Mouse (Mus musculus): ENCODE measurements around the gene Slc12a1.
A peak's percentile ranks its signal among the peaks of the same experiment; 100 is the strongest.
"Not testable (repeated sequence)": the region's sequence is repeated elsewhere in the genome, so short reads cannot be mapped to it uniquely, and the experiment has no call there.

Gene Slc12a1

DNA sequence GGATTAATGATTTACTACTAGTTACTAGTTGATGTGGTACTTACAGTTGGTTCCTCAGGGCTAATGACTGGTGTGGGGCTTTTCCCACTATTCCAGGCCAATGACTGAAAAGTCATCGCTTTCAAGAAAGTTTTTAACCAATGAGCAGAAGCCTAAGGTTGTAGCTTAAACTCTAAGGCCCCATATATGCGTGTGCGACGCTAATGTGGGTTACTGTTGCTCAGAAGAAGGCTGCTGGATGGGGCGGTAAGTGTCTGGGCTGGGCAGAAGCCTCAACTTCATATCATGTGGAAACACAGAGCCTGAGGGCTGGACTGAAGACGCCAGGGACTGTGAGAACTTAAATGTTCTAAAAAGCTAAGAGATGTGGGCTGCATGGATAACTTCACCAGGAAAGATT is at the start of gene Slc12a1:
TSS of gene Slc12a1 (plus strand) at position 118 of the 400 bp plus-strand sequence.
- no peak for DNase-seq (ENCODE audit: low spot score)

DNA sequence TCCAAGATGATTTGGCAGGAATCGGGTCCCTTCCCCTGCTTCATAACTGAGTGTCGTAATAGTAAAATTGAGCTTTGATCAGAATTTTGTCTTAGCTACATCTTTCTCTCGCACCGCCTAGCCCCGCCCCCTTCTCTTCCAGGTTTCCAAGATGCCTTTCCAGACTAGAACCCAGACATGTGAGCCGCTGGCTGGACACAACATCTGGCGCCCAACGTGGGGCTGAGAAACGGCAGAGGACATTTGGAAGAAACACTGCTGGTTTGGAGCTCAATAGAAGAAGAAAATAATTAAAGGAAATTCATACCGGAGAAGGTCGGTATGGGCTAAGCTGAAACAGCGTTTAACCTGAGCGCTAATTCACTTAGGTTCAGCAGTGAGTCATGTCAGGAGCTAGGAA is 47.8 kb upstream of the Slc12a1 start:
- DNase-seq (ENCODE audit: low spot score), result not testable (repeated sequence)

DNA sequence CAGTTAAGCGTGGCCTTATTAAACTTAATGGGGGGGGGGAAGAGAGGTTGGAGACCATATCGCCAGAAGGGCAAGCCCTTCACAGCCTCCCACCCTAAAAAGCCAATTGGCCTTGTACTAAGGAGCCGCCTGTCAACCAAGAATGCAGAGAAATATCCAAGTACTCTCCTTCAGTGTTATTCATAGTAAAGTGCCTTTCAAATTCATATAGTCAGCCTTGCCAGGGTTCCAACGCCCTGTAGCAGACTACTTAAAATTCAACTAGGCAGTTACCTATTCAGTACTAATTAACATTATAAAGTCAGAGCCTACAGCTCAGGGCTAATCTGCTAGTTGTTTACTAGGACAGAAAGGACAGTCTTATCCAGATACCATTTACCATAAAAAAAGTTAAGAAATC is 45.8 kb upstream of the Slc12a1 start:
- not testable (repeated sequence) for DNase-seq (ENCODE audit: low spot score)

DNA sequence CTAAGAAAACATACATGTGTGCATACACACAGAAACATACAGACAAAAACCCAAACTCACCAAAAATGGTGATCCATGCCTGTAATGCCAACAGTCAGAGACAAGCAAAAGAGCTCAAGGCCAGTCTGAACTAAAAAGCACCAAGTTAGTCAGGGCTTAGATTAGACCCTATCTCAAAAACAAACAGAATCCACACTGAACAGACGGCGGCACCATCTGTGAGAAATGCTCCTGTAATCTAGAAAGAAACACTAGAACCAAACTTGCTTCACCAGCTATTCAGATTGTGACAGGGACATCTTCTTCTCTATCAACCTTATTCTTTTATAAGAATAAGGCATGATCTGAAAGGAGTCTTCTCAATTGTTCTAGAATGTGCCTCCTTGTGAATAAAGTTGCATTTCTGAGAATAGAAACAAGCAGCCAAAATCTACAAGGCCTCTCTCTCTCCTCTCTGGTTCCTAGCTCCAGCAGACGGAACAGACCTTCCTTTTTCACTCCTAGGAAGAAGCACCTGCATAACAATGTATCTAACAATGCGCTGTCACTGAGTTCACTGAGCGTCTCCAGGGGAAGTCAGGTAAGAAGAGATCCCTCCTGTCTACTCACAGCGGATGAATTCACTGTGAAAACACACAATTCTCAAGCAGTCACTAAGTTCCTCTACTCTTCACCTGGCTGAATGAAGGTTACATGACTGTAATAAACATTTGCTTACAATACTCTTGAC is 32.8 kb upstream of the Slc12a1 start:
- no peak for DNase-seq (ENCODE audit: low spot score)

DNA sequence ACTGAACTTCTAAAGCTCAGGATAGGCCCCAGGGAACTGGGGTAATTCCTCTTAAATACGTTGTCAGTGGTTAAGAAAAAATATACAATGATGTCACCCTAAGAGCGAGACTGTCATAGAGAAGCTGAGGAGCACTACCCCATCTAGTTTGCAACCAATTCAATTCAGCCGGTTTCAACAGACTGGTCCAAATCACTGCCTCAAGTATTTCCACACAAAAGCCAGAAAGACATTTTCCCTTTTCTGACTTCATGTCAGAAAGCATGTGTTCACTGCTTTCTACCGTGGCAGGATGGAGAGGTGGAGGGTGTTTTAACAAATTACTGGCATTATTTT is 30.0 kb upstream of the Slc12a1 start:
- no peak for DNase-seq (ENCODE audit: low spot score)

DNA sequence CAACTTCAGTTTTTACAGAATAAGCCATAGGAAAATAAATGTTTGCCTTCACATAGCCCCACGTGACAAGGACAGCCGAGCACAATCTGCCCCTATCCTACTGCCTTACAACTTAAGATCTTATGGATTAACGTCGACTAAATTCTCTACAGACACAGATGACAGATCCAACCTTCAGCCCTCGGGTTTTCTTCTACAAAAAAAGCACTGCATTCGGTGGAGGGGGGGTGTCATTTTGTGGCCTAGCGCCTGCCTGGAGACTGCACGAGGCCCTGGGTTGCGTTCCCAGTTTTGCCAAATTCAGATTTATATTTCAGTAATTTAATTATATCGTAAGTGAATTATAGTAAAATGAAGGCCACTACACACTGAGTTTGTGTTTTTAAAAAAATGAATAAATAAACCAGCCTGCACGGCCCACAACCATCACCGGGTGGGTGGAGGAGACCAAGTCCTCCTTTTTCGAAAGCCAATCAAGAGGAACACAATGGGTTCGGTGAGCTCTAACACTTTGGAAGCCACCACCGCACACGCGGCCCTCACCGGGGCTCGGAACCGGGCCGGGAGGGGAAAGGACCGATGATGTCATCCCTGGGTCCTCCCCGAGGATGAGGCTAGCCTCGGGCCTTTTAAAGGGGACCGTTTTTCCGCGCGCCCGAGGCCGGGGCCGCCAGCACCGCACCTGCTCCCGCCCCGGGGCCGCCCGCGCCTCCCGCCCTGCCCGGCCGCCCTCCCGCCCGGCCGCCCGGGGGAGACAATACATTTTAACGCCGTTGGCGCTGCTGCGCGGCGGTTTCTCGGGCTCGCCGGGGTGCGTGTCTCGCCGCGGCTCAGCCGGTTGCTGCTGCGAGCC is 29.5 kb upstream of the Slc12a1 start:
- peak; percentile 17 for DNase-seq (ENCODE audit: low spot score)

DNA sequence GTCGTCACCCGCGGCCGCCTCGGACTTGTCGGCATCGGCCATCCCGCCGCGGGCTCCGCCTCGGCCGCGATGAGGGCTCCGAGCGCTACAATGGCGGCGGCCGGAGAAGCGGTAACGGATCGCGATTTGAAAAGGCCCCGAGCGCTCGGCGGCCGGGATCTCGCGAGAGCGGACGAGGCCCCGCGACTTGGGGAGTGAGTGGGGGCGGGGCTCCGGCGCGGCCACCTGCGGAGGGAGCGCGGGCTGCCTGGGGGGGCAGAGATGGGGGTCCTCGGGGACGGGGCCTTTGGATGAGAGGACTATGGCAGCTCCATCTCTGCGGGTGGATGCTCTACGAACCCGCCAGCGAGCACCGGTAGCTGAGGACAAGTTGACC is 28.8 kb upstream of the Slc12a1 start, which contains the start of gene Myef2:
TSS of gene Myef2 (minus strand) at position 185 of the 376 bp plus-strand sequence.
- peak; percentile 46 for DNase-seq (ENCODE audit: low spot score)

DNA sequence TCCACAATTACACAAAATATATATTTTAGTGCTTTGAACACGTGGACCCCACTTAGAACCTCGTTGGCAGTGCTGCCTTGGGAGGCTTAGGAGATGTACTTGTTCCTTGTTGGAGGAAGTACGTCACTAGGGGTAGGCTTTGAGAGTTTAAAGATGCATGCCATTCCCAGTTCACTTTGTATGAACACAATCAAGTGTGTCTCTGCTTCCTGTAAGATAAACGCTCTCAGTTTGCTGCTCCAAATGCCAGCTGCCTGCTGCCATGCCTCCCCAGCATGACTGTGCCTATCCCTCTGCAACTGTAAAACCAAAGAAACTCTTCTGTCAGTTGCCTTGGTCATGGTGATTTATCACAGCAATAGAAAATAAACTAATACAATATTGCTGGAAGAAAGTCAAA is 26.5 kb upstream of the Slc12a1 start:
- no peak for DNase-seq (ENCODE audit: low spot score)

DNA sequence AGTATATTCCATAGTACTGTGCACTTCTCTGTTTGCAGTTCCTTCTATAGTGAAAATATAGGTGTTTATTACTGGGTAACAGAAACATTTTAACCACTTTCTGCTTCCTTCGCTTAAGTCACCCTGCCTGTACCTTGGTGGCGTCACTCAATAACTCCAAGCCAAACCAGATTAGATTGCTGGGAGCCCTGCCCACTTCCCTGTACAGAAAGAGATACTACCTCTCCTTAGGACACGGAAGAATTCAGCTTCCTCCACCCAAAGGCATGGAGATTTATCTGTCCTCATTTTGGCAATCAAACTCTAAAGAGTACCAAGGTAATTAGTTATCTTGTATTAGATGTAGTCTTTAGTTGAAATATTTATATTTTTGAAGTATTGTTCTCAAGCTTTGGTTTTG is 25.5 kb upstream of the Slc12a1 start:
- DNase-seq (ENCODE audit: low spot score), result no peak

DNA sequence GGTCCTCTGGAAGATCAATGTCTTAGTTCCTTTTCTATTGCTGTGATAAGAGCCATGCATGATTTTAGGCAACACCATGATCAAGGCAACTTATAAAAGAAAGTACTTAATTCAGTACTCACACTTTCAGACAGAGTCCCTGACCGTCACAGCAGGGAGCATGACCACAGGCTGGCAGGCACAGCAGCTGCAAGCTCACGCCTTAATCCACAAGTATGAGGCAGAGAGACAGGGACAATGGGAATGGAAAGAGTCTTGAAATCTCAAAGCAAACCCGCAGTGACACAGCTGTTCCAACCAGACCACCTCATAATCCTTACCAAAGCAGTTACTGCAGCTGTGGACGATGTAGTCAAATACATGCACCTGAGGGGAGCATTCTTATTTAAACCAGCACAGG is 18.2 kb upstream of the Slc12a1 start:
- no peak for DNase-seq (ENCODE audit: low spot score)

DNA sequence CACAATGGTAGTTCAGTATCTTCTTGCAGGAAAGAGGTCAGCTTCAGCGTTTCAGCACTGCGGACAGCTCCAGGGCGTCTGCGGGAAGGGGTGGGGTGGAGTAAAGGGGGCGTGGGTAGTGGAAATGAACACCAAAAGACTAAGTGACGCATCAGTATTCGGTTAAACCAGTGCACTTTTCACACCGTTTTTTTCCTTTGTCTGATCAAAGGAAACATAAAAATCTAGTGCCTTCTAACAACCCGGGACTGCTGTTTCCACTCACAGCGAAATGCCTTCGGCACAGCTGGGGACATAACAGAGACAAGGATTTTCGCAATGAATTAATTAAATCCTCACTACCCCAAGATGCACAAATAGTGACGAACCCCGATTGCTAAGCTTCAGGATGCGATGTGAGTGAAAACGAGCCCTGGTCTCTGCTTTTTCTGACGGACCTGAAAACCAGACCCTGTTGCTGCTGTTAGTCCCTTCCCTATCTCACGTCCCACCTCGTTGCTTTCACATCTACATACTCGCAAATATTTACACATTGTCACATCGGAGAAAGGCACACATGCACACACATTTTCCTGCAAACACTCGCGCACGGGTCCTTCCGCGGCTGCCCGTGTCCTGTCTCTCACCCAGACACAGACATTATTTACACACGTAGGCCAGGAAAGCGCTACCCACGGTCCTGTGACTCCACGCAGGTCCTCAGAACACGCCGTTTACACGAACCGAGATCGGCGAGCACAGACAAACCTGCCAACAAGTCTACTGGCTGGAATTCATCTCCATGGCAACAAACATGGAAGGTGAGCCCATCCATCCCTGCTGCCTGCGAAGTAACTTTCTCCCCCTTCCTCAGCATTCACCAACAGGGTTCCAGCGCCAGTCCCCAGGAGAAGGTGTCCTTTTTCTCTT is 16.1 kb upstream of the Slc12a1 start, which contains the start of gene Ctxn2:
TSS of gene Ctxn2 (plus strand) at position 790 of the 909 bp plus-strand sequence.
- peak; percentile 26 for DNase-seq (ENCODE audit: low spot score)

DNA sequence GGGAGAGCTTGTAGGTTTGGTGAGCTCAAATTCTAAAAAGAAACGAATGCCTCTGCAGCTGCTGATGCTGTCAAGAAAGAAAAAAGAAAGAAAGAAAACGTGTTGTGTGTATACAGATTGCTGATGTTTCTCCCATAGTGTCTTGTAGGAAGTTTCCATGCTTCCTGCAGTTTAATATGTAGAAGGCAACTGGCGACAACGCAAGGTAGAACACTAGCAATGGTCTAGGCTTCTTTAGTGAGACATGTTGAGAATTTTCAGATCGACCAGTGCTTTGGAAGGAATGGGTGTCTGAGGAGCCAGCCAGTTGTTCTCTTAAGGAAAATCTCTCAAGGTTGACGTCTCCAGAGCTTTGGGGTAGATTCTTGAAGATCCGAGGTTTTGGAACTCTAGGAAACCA is 15.5 kb upstream of the Slc12a1 start:
- no peak for DNase-seq (ENCODE audit: low spot score)

DNA sequence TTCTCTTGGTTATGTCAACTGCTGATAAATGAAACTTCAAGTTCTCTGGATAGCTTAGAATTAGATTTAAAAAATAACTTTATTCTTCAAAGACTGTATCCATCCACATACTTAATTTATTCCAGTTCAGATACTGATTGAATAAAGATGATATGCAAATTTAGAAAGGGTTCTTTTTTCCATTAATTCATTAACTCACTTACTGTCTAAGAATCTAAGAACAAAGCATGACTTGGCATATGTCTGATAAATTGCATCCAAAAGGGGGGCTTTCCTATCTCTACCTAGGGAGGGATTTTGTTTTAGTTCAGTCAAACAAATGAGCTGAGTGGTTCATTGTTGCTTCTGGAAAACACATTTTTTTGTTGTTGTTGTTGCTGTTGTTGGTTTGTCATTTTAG is 10.0 kb upstream of the Slc12a1 start:
- DNase-seq (ENCODE audit: low spot score), result no peak

DNA sequence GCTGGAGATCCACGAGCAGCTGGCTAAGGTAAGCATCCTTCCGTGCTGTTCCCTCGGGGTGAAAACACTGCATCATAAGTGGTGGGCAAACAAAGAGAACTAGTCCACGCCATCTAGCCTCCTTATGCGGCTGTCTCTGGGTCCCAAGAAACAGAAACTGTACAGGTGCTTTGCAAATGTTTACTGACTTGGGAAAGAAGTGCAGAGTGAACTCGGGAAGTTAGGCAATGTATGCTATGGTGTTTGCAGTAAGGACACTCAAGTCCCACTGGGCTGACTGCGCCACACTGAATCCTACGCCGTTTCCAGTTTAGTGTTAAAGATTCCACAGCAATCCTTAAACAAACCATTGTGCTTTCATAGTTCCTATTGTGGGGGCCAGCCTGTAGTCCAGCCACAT is 2.0 kb downstream of the Slc12a1 start:
- DNase-seq (ENCODE audit: low spot score), result no peak

DNA sequence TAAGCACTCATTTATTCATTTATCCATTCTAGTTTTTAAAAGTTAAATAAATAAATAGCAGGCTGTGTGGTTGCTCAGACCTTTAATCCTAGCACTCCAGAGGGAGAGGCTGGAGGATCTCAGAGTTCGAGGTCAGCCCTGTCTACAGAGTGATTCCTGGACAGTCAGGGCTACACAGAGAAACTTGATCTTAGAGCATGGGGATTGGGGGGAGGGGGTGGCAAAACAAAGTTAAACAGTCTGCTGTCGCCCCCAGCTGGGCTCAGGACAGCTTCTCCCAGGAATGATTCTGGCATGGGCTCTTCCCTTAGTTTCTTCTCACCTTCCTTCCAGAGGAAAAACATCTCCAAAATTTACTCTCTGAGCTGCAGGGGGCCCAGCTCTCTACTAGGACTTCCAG is 3.2 kb downstream of the Slc12a1 start:
- no peak for DNase-seq (ENCODE audit: low spot score)

DNA sequence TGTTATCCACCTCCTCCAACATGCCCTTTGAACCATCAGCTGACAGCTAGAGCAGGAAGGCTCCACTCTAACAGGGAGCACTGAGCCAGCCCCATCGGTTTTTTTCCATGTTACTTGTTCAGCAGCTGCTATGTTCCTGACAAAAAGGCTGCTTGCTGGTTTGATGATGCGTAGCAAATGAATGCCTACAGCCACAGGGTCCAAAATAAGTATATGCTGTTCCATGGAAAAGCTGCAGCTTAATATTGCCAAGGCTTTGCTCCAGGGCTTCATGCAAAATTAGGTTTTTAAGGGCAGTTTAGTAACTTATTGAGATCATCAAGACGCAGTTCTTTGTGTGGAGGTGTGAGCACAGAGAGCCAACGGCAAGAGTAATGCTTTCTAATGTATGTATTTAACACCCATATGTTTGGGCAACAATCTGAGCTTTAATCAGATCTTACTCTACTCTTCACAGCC is 9.7 kb downstream of the Slc12a1 start:
- no peak for DNase-seq (ENCODE audit: low spot score)

DNA sequence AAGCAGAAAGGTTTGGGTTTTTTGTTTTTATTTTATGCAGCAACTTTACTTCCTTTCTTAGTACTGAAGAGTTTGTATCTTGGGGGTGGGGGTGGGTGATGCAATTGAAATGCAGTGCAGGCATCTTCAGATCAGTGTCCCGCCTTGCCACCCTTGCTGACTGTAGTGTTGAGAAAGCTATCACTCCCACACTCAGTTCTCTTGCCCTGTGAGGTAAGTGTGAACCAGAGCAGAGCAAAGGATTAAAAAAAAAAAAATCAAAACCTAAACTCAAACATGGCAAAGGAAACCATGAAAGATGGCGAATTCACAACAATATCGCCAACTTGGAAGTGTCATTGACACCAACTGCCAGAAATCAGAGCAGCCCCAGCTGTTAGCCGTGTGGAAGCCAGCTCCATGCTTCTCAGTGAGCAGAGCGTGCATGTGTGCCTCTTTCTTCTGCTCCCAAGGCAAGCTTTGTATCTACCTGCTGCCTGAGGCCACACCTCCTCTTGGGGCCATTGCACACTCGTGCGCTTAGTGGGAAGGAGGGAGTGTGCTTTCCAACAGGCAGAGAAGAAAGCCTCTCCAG is 26.0 kb downstream of the Slc12a1 start:
- no peak for DNase-seq (ENCODE audit: low spot score)

DNA sequence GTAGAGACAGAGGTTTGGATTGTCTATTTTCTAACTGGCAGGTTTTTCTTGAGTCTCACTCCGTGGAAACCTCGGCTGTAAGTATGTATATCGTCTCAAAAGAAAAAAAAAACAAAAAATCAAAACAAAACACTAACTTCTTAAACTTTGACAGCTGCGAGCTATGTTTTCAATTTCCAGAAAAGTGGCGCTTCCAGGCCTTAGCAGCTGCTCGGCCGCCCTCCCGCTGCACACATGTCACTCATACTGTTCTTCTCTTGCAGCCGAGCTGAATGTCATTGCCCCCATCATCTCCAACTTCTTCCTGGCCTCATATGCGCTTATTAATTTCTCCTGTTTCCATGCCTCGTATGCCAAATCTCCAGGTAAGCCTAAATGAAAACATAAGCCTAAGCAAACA is 35.6 kb downstream of the Slc12a1 start:
- DNase-seq (ENCODE audit: low spot score), result no peak

DNA sequence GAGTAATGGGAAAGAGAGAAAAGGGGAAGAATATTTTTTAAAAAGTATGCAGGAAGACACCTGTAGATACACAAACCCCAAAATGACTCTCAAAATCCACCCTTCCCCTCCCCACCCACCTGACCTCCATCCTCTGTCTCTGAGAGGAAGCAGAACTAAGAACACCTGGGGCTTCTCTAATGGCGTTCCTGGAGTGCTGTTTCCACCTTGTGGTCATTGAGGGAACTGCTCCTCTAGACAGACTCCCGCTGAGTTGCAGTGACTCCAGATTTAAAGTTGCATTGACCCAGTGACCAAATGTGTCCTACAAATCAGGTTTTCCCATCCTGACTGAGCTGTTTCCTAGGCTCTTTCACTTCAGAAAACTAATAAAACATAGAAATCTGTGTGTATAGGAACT is 36.9 kb downstream of the Slc12a1 start:
- DNase-seq (ENCODE audit: low spot score), result peak; percentile 47

DNA sequence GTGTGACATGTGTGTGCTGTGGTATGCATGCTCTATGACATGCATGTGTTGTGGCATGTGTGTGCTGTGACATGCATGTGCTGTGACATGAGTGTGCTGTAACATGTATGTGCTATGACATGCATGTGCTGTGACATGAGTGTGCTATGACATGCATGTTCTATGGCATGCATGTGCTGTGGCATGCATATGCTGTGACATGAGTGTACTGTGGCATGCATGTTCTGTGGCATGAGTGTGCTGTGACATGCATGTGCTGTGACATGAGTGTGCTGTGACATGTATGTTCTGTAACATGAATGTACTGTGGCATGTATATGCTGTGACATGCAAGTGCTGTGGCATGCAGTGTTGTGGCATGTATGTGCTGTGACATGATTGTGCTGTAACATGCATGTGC is 40.6 kb downstream of the Slc12a1 start:
- DNase-seq (ENCODE audit: low spot score), result no peak

DNA sequence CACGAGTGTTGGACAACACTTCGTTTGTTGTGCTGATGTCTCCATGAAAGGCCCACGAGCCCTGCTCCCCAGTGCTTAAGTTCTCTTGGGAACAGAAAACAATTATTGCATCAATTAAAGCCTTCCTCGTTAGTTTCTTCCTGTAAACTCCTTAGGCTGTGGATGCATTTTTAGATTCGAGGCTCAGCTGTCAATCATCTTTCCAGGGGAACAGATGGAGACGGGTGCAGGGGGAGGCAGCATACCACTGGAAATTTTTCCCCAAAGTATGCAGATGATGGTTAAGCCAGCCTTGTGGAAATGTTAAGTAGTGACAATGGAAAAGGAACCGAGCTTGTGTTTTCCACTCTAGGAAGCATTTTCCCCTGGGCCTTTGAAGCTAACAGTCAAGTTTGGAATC is 44.5 kb downstream of the Slc12a1 start:
- DNase-seq (ENCODE audit: low spot score), result no peak
